Mouse (Mus musculus) large intestine, adult 2 months (tissue): Measurements from ENCODE around the gene Rbpj. TPM values are rescaled to one million over a fixed set of nuclear protein-coding genes. Genes with fewer than 3 reads are reported as not detected.
"Not testable (repeated sequence)": the region's sequence is repeated elsewhere in the genome, so short reads cannot be mapped to it uniquely, and the experiment has no call there.

Experiments
- DNase-seq: peaks from one replicate; pipeline ENCODE4 v3.0.0-alpha.2; 2012; ENCODE audit warnings: low read depth, low spot score
- WGBS: fragments of 180-500 bp; shearing (Covaris S2); methylation state at CpG from one replicate; pipeline ENCODE4 v1.1.7; 2018; 5-methylcytosine and 5-hydroxymethylcytosine counted together
- polyA plus RNA-seq: library from polyadenylated mRNA; depleted of rRNA; stranded (reverse); fragments of >200 nt; gene quantifications from 2 replicates; pipeline ENCODE4 v1.2.3, GENCODE M21; 2012

Gene Rbpj
- polyA plus RNA-seq, 1 experiment: 6.5 TPM

GRCm38 (mm10) chr5:53646669-53647068, 180.7 kb downstream of the Rbpj start:
- WGBS: 64% methylated on average over 5 of the region's 9 CpGs
- no peak for DNase-seq

- 87% methylated on average over 2 of the region's 2 CpGs for WGBS
- no peak for DNase-seq
Observed at GRCm38 (mm10) chr5:53647358-53647757, 181.4 kb downstream of the Rbpj start.

- DNase-seq: no peak
- 14% methylated on average over 1 of the region's 1 CpGs for WGBS
Observed at GRCm38 (mm10) chr5:53656596-53656995, 190.6 kb downstream of the Rbpj start.

GRCm38 (mm10) chr5:53657925-53658324, 192.0 kb downstream of the Rbpj start:
- DNase-seq: no peak

GRCm38 (mm10) chr5:53661508-53661907, 195.6 kb downstream of the Rbpj start:
- 52% methylated on average over 2 of the region's 2 CpGs for WGBS
- DNase-seq: no peak

More at GRCm38 (mm10) chr5:53657925-53658324, 192.0 kb downstream of the Rbpj start:
- WGBS: 81% methylated on average over 6 of the region's 6 CpGs

- WGBS: 37% methylated on average over 1 of the region's 1 CpGs
- no peak for DNase-seq
Observed at GRCm38 (mm10) chr5:53662413-53662812, 196.5 kb downstream of the Rbpj start.

- no peak for DNase-seq
Observed at GRCm38 (mm10) chr5:53663665-53664064, 197.7 kb downstream of the Rbpj start.

GRCm38 (mm10) chr5:53668021-53668420, 202.1 kb downstream of the Rbpj start:
- WGBS: 63% methylated on average over 5 of the region's 5 CpGs
- DNase-seq: no peak

- no peak for DNase-seq
- WGBS: 70% methylated on average over 10 of the region's 10 CpGs
Observed at GRCm38 (mm10) chr5:53670321-53670938, 204.5 kb downstream of the Rbpj start.

- DNase-seq: no peak
- WGBS: 54% methylated on average over 4 of the region's 4 CpGs
Observed at GRCm38 (mm10) chr5:53671507-53671906, 205.6 kb downstream of the Rbpj start.

- 19% methylated on average over 5 of the region's 5 CpGs for WGBS
- DNase-seq: peak; percentile 18
Observed at GRCm38 (mm10) chr5:53672352-53672751, 206.4 kb downstream of the Rbpj start.

GRCm38 (mm10) chr5:53673493-53674150, 207.7 kb downstream of the Rbpj start:
- not testable (repeated sequence) for DNase-seq
- WGBS: 84% methylated on average over 6 of the region's 6 CpGs

GRCm38 (mm10) chr5:53676671-53677070, 210.7 kb downstream of the Rbpj start:
- 26% methylated on average over 8 of the region's 8 CpGs for WGBS
- DNase-seq: no peak

- WGBS: 60% methylated on average over 13 of the region's 13 CpGs
- no peak for DNase-seq
Observed at GRCm38 (mm10) chr5:53678036-53678767, 212.2 kb downstream of the Rbpj start.

- 58% methylated on average over 6 of the region's 6 CpGs for WGBS
- no peak for DNase-seq
Observed at GRCm38 (mm10) chr5:53679651-53680050, 213.7 kb downstream of the Rbpj start.

GRCm38 (mm10) chr5:53683916-53684315, 218.0 kb downstream of the Rbpj start:
- no peak for DNase-seq
- 47% methylated on average over 3 of the region's 3 CpGs for WGBS

- WGBS: 77% methylated on average over 1 of the region's 1 CpGs
- no peak for DNase-seq
Observed at GRCm38 (mm10) chr5:53684417-53684816, 218.5 kb downstream of the Rbpj start.

- 93% methylated on average over 4 of the region's 4 CpGs for WGBS
Observed at GRCm38 (mm10) chr5:53685623-53686022, 219.7 kb downstream of the Rbpj start.

GRCm38 (mm10) chr5:53686379-53686778, 220.4 kb downstream of the Rbpj start:
- WGBS: 79% methylated on average over 2 of the region's 2 CpGs
- DNase-seq: no peak

More at GRCm38 (mm10) chr5:53685623-53686022, 219.7 kb downstream of the Rbpj start:
- no peak for DNase-seq

- WGBS: 60% methylated on average over 7 of the region's 7 CpGs
- DNase-seq: no peak
Observed at GRCm38 (mm10) chr5:53688326-53688725, 222.4 kb downstream of the Rbpj start.

- DNase-seq: no peak
- 81% methylated on average over 3 of the region's 3 CpGs for WGBS
Observed at GRCm38 (mm10) chr5:53691577-53691976, 225.6 kb downstream of the Rbpj start.
